Mouse (Mus musculus) MN1 (cell line): ENCODE results near the gene Dhdds.
A peak's percentile ranks its signal among the peaks of the same experiment; 100 is the strongest.
"Not testable (repeated sequence)": the region's sequence is repeated elsewhere in the genome, so short reads cannot be mapped to it uniquely, and the experiment has no call there.

Source experiments
- DNase-seq: peaks from one replicate; pipeline ENCODE4 v3.0.0-alpha.2; 2016; ENCODE audit warnings: low spot score

Gene Dhdds

DNA sequence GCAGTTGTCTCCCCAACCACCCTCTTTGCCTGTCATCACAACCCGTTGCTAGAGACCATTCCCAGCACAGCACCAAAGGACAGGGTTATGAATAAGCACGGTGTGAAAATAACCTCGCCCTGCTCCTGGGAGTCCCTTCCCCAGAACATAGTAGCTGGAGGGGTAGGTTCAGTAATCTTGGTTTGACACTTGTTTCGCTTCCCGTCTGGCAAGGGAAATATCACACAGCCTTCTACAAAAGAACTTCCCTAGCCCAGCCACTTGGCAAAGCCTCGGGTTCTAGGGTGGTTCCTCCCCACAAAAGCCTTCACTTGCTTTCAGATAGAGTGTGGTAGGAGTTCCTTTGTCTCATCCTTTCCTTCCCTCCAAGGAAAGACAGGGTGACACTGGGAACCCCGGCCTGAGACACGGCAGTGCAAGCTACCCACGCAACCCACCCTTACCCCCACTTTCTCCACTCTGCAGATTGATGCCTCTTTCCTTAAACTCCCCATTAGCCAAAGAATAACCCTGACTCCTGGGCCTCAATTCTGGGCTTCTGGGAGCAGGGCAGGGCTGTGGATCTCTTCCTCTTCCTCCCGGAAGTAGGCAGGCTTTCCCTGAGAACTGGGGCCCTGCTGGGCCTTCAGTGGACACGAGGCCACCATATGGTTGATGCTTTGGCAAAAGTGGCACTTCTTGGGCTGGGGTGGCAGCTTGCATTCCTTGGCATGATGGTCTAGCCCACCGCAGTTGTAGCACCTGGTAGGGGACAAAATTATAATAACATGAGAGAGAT, 5.1 kb upstream of the Dhdds start:
- DNase-seq: no peak

DNA sequence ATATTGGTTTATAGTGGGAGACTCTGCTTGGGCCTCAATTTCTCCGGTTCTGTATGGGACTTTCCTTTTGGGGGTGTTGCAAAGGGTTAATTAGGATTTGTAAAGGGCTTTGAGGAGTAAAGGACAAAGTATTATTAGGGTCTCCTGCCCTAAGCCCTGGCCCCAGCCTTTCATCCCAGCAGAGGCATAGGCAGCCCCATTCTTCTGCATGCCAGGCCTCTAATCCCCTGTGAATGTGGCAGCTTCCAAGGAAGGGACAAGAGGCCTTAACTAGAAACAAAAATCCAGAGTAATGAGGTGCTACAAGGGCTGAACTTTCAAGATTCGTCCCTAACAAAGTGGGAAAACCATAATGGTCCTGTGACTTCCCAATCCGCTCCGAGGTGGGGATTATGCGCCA, 2.2 kb upstream of the Dhdds start:
- DNase-seq: no peak

DNA sequence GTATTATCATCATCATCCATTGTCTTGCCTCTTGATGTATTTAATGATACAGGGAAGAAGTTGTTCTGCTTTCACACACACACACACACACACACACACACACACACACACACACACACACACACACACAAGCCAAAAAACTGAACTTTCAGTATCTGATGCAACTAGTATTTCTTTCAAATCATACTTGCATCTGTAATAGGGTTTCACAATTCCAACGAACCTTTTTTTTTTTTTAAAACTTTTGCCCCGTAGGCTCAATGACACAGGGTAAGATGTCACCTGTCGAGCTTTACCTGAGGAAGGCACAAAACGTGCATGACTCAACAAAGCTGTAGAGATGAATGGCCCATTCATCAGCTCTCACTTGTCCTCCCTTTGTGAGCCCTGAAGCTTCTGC, 1.5 kb upstream of the Dhdds start:
- DNase-seq: no peak

DNA sequence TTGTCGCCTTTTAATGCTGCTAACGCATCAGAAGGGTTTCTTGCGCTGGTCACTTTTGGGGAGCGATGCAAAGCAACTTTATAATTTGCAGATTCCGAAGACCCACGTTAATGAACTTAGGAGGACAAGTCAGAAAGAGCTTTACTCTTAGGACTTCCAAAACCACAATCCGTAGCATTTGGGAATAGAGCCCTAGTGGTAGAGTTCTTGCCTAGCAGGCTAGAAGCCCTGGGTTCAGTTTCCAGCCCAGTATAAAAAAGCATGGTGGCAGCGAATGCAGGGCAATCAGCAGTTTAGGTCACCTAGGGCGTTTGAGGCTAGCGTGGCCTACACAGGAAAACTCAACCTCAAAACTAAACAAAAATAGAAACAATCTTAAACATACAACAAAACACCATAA, 992 bp upstream of the Dhdds start:
- no peak for DNase-seq

DNA sequence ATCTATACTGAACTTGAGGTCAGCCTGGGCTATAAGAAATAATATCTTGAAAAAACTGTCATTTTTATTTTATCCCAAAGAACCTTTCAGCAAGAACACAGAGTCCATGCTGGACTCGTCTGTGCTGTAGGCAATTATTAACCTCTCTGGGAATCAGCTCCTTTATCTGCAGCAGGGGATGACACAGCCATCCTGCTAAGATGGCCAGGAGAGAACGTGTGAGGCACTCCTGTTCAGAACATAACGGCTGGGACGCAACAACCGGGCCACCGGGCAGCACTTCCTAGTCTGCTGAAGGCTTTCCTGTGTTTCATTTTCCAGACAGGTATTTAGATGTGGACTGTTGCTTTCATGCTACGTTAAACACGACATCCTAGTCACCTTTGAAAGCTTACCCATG, 6.0 kb downstream of the Dhdds start:
- DNase-seq: no peak

DNA sequence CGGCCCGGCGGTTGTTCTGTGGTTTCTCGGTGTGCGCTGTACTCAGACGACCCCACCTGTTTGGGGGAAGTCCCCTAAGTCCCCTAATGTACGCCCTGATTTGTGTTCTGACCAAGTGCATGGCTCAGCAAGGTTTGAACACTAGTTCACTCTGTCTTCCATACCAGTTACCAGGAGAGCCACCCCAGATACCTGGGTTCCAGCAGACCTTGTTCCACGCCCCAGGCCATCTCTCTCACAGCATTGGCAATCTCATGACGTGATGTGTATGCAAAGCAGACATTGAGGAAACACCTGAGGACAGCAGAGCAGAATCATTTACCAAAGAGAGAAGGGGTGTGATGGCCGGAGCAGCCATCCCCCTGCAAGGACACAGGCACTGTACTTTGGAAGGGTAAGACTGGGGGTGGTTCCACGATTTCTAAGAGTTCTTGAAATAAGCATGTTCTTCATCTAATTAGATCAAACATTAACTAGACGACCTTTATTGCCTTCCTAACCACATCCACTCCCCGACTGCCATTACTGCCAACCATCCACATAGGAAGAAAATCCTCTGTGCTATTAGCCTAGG, 9.5 kb downstream of the Dhdds start:
- DNase-seq: no peak

DNA sequence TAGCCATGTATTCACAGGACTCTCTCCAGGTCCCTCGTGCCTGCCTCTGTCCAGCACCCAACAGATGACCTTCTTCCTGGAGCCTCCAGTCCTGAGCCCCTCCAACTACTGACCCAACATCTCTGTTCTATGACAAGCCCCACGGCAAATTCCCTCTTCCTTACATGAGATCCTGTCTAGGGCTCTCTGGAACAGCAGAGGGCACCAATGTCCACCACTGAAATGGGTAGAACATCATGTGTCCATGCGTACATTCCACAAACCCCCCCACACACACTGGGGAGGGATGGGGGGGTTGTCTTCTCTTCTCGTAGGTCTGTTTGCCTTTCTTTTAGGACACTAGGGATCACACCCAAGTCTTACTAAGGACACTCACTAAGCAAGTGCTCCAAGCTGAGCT, 10.7 kb downstream of the Dhdds start:
- DNase-seq: no peak

DNA sequence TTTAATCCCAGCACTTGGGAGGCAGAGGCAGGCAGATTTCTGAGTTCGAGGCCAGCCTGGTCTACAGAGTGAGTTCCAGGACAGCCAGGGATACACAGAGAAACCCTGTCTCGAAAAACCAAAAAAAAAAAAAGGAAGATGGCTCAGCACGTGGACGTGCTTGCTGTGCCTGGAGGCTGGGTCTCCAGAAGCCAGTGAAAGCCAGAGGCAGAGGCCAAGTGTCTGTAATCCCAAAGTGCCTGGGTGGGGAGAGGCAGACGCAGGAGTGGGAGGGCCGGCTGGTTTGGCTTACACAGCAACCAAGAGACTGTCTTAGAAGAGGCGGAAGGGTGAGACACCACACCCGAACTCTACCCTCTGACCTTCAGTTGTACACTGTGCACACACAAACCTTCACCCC, 12.4 kb downstream of the Dhdds start:
- DNase-seq: not testable (repeated sequence)

DNA sequence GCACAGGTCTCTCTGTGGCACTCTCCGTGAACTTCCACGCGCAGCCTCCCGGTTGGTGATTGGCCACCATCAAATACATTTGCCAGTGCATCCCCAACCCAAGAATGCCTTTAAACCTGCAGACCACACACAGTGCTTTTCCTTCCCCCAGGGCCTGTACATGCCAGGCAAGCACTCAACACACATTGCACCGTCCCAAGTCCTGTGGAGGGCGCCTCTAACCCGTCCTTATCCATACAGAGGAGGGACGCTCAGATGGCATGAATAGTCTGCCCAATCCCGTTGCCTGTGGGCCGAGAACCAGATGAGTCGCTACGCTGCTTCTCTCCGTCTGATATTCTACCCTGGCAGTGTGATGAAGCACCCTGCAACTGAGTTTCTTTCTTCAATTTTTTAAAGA, 17.8 kb downstream of the Dhdds start:
- DNase-seq: no peak

DNA sequence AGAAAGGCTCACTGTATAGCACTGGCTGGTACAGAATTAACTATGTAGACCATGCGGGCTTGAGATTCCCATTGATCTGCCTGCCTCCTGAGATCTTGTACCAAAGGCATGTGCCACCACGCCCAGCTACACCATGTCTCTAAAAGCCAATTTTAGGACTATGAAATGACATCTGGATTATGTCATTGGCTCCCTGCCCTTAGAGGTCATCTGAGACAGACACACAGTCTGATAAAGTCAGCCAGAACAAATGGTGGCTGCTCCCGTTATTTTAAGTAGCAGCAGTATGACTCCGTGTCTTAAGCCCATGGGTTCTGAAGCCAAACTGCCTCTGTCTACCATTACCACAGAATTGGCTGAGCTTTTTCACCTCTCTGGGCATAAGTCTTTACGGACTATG, 20.2 kb downstream of the Dhdds start:
- DNase-seq: peak; percentile 66

DNA sequence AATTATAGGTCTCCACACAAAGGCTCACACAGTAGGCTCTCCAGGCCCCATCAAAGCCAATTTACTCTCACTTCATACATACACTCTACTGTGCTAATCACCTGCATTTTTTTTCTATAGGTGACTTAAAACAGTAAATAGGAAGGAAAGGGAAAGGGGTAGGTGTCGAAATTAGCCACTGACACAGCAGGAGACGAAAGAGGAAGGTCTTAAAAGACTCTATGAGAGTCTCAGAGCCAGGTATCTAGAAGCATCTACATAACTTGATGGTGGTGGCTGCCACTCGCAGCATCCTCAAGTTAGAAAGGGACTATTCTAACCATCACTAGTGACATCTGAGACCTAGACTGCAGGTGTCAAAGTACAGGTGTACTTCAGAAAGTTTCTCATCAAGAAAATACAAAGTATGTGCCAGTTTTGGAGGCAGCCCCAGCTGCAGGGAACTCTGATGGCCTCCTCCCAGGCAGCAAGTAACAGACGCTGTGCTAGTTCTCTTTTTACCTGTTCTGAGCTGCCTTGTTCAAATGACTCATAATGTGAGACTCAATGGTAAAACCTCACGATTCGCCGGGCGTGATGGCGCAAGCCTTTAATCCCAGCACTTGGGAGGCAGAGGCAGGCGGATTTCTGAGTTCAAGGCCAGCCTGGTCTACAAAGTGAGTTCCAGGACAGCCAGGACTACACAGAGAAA, 22.6 kb downstream of the Dhdds start:
- DNase-seq: no peak

DNA sequence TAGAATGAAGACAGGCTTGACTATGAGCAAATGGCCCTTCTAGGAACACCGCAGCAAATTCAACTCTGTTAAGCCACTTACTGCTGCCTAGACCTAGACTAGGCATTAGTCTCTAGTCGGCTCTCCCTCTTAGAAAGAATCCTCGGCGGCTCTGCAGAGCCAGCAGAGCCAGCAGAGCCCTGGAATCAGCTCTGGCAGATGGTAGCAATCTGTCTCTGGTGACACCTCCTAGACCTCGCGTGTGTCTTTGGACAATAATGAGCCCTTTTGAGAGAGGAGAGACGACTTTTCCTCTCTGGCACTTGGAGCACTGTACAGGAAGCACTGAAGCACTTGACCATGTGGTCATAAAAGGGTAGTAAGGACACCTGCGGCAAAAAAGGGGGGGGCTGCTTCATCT, 29.0 kb downstream of the Dhdds start:
- DNase-seq: no peak

DNA sequence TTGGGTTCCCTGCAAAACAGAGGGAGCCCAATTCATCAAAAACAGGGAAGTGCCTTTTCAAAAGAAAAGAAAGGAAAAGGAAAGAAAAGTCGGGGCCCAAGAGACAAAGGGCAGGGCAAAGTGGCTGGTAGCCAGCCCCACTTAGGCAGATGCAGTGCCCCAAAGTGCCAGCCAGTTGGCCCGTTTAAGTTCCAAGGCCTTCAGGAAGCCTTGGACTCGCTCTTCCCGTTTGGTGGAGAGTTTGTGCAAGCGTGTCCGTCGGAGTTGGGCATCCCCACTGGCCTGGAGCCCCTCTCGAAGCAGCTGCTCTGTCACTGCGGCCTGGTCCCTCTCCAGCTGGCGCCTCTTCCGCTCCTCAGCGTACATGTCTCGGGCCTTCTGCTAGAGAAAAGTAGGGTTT, 29.8 kb downstream of the Dhdds start:
- DNase-seq: no peak

DNA sequence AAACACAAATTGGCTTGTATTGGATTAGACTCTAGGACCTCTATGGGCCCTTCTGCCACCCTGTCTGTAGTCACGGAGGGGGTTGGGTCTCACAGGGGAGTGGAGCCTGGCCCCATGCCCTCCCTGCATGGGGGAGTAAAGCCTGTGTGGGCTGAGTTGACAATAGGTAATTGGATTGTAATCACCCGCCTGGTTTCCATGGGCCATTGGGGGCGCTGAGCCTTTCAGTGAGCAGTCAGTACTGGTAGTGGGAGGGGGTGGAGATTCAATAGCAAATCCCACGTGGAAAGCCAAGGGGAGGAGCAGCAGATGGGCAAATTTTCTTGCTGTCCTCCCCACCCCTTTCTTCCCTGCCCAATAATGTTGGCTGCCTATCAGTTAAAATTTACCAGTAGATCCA, 30.5 kb downstream of the Dhdds start:
- DNase-seq: peak; percentile 48

DNA sequence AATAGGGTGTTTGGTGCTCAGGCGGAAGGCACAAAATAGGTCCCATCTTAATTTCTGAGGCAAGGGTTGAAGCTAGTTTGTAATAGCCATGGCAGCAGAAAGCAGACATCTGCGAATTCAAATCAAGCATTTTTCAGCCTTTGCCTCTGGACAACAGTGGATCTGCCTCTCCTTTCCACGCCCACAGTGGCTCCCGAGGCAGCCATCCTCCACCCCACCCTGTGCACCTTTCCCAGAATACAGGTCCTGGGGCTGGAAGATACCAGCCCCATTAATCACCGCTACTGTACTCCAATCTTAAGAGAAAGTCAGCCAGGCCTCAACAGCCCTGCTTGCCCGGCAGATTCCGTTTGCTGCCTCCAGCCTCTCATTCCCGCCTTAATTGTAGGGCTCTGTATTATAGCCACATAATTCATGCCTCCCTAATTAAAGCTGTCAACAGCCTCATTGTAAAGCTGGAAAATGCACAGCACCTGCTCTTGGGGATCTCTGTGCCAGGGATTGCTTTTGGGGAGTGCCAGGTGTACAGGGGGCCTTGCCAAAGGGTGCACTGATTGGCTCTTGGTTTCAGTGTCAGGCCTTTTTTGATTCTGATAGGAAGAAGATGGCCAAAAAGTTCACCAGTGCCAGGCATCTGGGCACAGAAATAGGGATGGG, 31.5 kb downstream of the Dhdds start:
- peak; percentile 64 for DNase-seq

DNA sequence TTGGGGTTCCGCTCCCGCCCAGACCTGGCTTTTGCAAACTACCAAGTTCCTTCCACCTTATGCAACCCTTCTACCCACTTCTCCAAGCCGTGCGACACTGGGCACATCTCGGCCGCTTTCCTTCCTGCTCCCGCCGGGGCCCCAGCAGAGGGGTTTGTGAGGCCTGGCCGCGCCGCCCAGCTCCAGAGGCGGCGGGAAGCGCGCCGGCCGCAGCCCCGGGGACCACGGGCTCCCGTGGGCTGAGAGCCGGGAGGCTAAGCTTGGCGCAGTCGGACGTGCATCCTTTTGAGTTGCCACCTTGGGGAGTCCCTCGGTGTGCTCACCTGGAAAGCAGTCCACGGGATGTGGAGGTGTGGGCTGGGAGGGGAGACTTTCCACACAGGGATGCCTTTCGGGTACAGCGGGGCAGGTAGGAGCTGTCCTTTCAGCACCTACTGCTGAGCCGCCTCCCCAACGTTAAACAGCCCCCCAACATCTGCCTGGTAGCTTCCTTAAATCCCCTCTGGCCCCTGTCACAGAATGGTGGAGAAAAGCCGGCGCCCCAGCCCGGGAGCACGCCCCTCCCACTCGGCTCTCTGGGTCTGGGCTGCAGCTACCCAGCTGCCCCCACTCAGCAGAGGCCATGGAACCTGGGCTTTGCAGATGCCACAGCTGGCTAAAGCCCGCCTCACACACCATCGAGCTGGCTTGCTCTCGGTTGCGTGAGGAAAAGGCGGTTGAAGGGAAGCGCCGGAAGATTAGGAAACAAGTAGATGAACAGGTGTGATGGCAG, 32.4 kb downstream of the Dhdds start, which contains the start of gene Hmgn2:
Gene Hmgn2 (minus strand): TSS at position 501 of the 772 bp plus-strand sequence.
- peak; percentile 81 for DNase-seq

DNA sequence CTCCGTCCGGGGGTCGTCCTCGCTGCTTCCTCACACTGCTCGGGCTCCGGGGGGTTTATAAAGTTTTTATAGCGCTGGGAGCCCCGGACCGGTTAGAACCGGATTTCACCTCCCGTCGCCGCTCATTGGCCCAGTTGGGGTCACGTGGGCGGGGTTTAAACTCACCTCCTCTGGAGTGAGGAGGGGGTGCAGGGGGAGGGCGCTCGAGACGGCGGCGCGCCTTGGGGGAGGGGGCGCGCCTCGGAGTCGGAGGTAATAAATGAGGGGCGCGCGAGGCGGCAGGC, 32.9 kb downstream of the Dhdds start:
- DNase-seq: peak; percentile 93

DNA sequence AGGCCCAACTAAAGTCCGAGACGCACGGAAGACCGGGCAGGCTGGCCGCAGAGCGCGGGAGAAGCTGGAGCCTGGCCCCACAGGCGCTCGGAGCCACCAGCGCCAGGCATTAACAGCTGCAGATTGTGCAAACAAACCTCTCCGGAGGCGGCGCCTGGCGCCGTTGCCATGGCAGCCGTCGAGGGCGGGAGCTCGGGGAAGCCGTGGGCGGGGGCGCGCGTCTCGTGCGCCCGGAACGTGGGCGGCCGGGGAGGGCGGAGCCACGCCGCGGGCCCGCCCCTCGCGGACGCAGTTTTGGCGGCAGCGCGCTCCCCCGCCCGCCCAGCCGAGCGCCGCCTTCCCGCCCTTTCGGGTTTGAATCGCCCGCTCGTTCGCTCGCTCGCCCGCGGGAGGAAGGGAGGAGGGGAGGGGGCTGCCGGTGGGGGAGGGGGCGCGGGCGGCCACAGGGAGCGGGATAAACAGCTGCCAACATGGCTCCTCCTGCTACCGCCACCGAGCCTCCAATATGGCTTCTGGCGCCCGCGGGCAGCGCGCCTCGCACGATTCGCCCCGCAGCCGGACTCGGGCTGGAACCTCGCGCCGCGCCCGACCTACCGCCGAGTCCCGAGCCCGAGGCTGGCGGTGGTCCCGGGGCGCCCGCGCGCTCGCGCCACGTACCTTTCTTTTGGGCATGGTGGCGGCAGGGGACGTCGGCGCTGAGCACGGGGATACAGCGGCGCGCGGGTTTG, 33.4 kb downstream of the Dhdds start:
- DNase-seq: peak; percentile 99

DNA sequence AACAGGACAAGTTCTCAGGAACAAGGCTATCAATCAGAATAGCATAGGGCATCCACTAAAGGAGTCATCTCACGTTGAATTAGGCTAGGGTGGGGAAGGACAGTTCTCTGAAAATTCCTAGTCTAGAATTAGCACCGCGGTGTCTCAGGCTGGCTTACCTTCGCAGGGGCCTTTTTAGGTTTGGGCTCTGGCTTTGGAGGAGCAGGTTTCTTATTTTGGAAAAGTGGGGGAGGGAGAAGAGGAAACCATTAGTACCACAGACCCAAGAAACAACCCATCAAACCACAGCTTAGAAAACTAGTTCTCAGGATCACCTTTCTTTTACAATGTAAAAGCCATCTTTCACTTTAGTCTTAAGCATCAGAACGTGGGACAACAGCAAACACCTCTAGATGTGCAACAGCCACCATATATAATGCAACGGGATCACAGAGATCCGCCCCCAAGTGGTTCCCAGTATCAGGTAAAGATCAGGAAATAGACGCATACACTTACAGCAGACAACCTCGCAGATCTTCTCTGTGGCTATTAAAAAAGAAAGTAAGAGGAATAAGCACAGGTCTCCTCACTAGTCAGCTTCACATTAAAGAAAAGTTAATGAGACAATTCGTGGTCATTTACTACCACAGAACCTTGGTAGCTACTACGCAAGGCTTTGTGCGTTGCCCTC, 34.3 kb downstream of the Dhdds start:
- DNase-seq: no peak

DNA sequence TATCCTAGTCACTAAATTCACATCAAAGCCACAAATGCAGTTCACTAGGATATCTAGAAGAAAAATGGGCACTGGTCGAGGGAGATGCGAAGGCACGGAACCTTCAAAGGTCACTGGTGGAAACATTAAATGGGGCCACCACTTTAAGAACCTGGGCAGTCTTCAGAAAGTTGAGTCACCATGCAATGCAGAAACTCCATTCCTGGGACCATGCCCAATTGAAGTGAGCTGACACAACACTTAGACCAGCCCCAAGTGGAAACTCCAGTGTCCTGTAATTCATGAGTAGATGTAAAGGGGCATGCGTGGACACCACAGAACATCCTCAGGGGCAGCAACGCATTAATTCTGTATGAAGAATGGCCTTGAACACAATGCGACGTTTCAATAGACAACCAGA, 38.2 kb downstream of the Dhdds start:
- DNase-seq: no peak

DNA sequence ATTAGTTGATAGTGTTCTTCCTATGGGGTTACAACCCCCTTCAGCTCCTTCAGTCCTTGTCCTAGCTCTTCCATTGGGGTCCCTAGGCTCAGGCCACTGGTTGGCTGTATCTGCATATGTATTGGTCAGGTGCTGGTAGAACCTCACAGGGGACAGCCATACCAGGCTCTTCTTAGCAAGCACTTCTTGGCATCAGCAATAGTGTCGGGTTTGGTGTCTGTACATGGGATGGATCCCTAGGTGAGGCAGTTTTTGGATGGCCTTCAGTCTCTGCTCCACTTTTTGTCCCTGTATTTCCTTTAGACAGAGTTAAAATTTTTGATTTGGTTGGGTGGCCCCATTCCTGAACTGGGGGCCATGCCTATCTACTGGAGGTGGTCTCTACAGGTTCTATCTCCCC, 41.8 kb downstream of the Dhdds start:
- DNase-seq: no peak
